In the genomic region with DNA sequence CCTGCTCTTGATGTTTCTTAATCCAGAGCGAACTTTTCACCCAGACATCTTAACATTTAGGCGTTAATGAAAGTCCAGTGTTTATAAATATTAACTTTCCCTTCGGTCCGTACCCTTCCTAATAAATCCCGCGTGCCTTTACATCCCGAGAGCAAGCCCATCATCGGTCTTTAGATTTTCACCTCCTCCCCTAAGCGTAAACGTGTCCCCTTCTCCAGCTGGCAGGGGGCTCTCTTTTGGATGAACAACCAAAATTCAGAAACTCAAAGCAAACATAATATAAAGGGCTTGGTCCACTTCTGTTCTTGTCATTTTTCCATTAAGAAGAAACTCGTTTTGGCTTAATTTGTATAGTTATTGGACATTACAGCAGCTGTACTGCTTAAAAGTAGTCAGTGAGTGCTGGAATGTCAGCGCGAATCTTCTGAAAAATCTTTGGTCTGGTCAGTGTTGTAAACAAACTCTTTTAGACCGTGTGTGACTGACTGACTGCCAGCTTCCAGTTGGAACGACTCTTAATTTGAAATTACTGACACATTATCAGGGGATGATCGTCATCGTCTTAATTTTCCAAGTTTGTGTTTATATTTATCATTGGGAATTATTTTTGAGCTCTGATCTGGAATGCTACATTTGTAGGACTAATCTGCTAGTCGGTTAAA, we compare ENCODE assay signal across 8 mouse cellular contexts. TPM values are rescaled to one million over a fixed set of nuclear protein-coding genes. Genes with fewer than 3 reads are reported as not detected.
DNase-seq lines count a peak whose midpoint lies in the region; ATAC-seq and TF ChIP-seq lines count a peak whose summit lies in the region.

No protein-coding gene starts in this region.

- H3K4me3 ChIP-seq in heart, embryonic 16.5 days (ENCODE audit: low read length) = peak overlapping the region; percentile 89
- H3K4me3 ChIP-seq in limb, embryonic 11.5 days (ENCODE audit: low read depth, low read length) = peak overlapping the region; percentile 88
- H3K4me3 ChIP-seq in myocyte = peak overlapping the region; percentile 69

- peak overlapping the region; percentile 94 for H3K27ac ChIP-seq in heart, embryonic 16.5 days (ENCODE audit: low read length)
- H3K27ac ChIP-seq in limb, embryonic 11.5 days (replicated peaks; ENCODE audit: low read depth, low read length) = no peak overlapping the region

- DNase-seq in cerebellum, adult 9-10 months = peak; percentile 18
- DNase-seq in embryo, embryonic 10.5 days (ENCODE audit: low spot score) = peak; percentile 60
- peak; percentile 25 for DNase-seq in limb, embryonic 11.5 days (ENCODE audit: low spot score)
- no peak for DNase-seq in urinary bladder, adult 2 months (ENCODE audit: low spot score)
- no peak for DNase-seq in right cerebral cortex, postnatal 14 days

- peaks cover 29% of the 10 kb centered on the region for H3K4me1 ChIP-seq in heart, embryonic 16.5 days (ENCODE audit: control insufficient read depth, insufficient read depth, low read length)
- H3K4me1 ChIP-seq in limb, embryonic 11.5 days (ENCODE audit: control insufficient read depth, insufficient read depth, low read length) = no peaks in the 10 kb centered on the region

- H3K27me3 ChIP-seq in heart, embryonic 16.5 days (ENCODE audit: control insufficient read depth, insufficient read depth, low read length) = no peaks in the 10 kb centered on the region
- H3K27me3 ChIP-seq in limb, embryonic 11.5 days (ENCODE audit: control insufficient read depth, insufficient read depth, low read length) = no peaks in the 10 kb centered on the region
- H3K27me3 ChIP-seq in myocyte (ENCODE audit: control insufficient read depth, insufficient read depth, insufficient read length) = no peaks in the 10 kb centered on the region

- H3K36me3 ChIP-seq in heart, embryonic 16.5 days (ENCODE audit: control insufficient read depth, insufficient read depth) = no peaks in the 10 kb centered on the region
- no peaks in the 10 kb centered on the region for H3K36me3 ChIP-seq in limb, embryonic 11.5 days (ENCODE audit: control insufficient read depth, insufficient read depth, low read length)
- H3K36me3 ChIP-seq in myocyte (ENCODE audit: control insufficient read depth, insufficient read depth) = peaks cover 4% of the 10 kb centered on the region

- no peaks in the 10 kb centered on the region for H3K9me3 ChIP-seq in heart, embryonic 16.5 days (replicated peaks; ENCODE audit: control insufficient read depth, low read length)
- H3K9me3 ChIP-seq in limb, embryonic 11.5 days (ENCODE audit: control insufficient read depth, low read length) = no peaks in the 10 kb centered on the region

- no peak for TF ChIP-seq POLR2A in myocyte (IDR thresholded peaks at IDR 0.05; ENCODE audit: insufficient read length, low read depth)

- ATAC-seq in cerebellum, adult (ENCODE audit: insufficient number of reproducible peaks, low FRiP score, low TSS enrichment) = no peak
- ATAC-seq in heart, embryonic 16.5 days (replicated peaks; ENCODE audit: extremely low read depth, insufficient read depth, low FRiP score) = no peak
- no peak for ATAC-seq in limb, embryonic 11.5 days (ENCODE audit: insufficient number of reproducible peaks, low FRiP score, low TSS enrichment, low read depth)

- H3K4me2 ChIP-seq in heart, embryonic 16.5 days (ENCODE audit: low read depth, low read length) = peak overlapping the region; percentile 80
- peak overlapping the region; percentile 83 for H3K4me2 ChIP-seq in limb, embryonic 11.5 days (ENCODE audit: low read depth, severe bottlenecking)
- peak overlapping the region; percentile 78 for H3K4me2 ChIP-seq in myocyte (ENCODE audit: low read depth)

- under 1% methylated on average over 18 of the region's 18 CpGs for WGBS in heart, embryonic 16.5 days
- WGBS in limb, embryonic 11.5 days = 5% methylated on average over 18 of the region's 18 CpGs

- peak overlapping the region; percentile 62 for H3ac ChIP-seq in myocyte (ENCODE audit: control insufficient read depth, insufficient read length)

- H3K9ac ChIP-seq in heart, embryonic 16.5 days (ENCODE audit: low read length) = peak overlapping the region; percentile 94
- H3K9ac ChIP-seq in limb, embryonic 11.5 days (ENCODE audit: low read length) = peak overlapping the region; percentile 84

- peaks cover 56% of the 10 kb centered on the region for H3K79me2 ChIP-seq in myocyte (ENCODE audit: control insufficient read depth, insufficient read depth)

TF ChIP-seq in myocyte, 11 proteins besides CTCF, POLR2A, EP300 and RAD21:
- TF ChIP-seq CEBPB (IDR thresholded peaks at IDR 0.05; ENCODE audit: insufficient read depth, poor library complexity, severe bottlenecking) (no peak), SRF (IDR thresholded peaks at IDR 0.05; ENCODE audit: control insufficient read depth, insufficient read length, low read depth) (no peak), REST (IDR thresholded peaks at IDR 0.05; ENCODE audit: insufficient read depth, insufficient read length) (no peak), E2F4 (IDR thresholded peaks at IDR 0.05; ENCODE audit: insufficient read depth) (no peak), MYOG (IDR thresholded peaks at IDR 0.05; ENCODE audit: control insufficient read depth in 1 of 3, insufficient read depth in 1 of 3, insufficient read length in 2 of 3, low read depth in 2 of 3) (no peak), MAX (IDR thresholded peaks at IDR 0.05; ENCODE audit: low read depth) (no peak), POLR2AphosphoS2 (IDR thresholded peaks at IDR 0.05; ENCODE audit: insufficient read length, low read depth) (no peak), USF1 (IDR thresholded peaks at IDR 0.05; ENCODE audit: low read depth) (no peak), TCF12 (IDR thresholded peaks at IDR 0.05; ENCODE audit: insufficient read depth, poor library complexity, severe bottlenecking) (no peak), MYOD1 (IDR thresholded peaks at IDR 0.05; ENCODE audit: control insufficient read depth in 1 of 3, insufficient read length in 2 of 3, low read depth in 2 of 3) (no peak), TCF3 (IDR thresholded peaks at IDR 0.05; ENCODE audit: insufficient read length, low read depth) (no peak)

RNA-seq across cellular contexts. Expression of gene Il6st, which starts 0.9 kb away (rescaled TPM):
- 43.0 and 45.1 TPM in 2 replicates for polyA plus RNA-seq in heart, embryonic 16.5 days (2015; fragmentation: Nextera tagmentation; extraction: Ambion mirVana)
- polyA plus RNA-seq in limb, embryonic 11.5 days (2014; fragmentation: Nextera tagmentation; extraction: Ambion mirVana) = 20.2 and 22.4 TPM in 2 replicates
- 50.6 TPM for polyA plus RNA-seq in myocyte (2012; fragmentation: generic; extraction: Trizol)
- 111 and 192 TPM in 2 replicates for polyA plus RNA-seq in urinary bladder, adult 2 months (2012; rRNA removed)

Comparison
In these comparisons a context has a peak if more than half of its experiments do, and no peak if none do; other contexts are left out.
1. DNase-seq: peak in cerebellum, adult 9-10 months (single experiment), embryo, embryonic 10.5 days (single experiment) and limb, embryonic 11.5 days (single experiment); none in urinary bladder, adult 2 months (single experiment) and right cerebral cortex, postnatal 14 days (single experiment).
2. Peak in every context shown above with its lines, with median percentiles within 50 percentile points of each other: H3K4me2 ChIP-seq and H3K4me3 ChIP-seq.